Mouse (Mus musculus): ENCODE measurements around the gene Rabggta.

Gene Rabggta

GRCm38 (mm10) chr14:55689433-55689832 is 32.6 kb downstream of the Rabggta start:
- no peak for DNase-seq (ENCODE audit: low spot score in 2 of 2)

DNA sequence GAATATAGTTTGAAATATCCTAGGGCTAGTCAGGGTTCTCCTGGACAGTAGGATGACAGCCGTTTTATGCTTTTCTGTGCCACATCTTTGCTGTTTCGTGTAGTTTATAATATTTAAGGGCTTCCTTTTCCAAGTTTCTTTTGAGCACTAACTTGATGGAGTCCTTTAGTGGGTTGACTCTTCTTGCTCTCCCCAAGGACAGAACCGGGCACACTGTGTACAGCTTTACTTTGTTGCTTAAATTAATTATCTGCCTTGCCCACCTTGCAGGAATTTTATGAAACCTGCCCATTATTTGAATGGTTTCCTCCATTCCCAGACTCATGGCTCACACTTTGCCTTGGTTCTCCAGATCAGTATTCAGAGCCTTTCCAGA is 40.0 kb downstream of the Rabggta start:
- DNase-seq (ENCODE audit: low spot score in 2 of 2) = no peak

GRCm38 (mm10) chr14:55681160-55682117 is 40.6 kb downstream of the Rabggta start, which contains the start of gene Tinf2:
Gene Tinf2, minus strand, starts transcription at chr14:55681820.
- peak; percentile 91 to 92 for DNase-seq (ENCODE audit: low spot score in 2 of 2)

GRCm38 (mm10) chr14:55677615-55678014 is 44.4 kb downstream of the Rabggta start:
- peak; percentile 47 to 48 for DNase-seq (ENCODE audit: low spot score in 2 of 2)

DNA sequence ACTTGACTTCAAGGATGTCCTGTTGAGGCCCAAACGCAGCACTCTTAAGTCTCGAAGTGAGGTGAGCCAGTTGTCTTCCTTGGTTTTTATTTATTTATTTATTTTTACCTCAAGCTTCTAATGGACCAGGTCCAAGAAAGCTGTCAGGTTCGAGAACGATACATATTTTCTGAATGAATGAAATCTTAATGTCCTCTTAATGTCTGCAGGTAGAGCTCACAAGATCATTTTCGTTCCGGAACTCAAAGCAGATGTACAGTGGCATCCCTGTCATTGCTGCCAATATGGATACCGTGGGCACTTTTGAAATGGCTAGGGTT is 49.4 kb downstream of the Rabggta start:
- DNase-seq (ENCODE audit: low spot score in 2 of 2) = no peak

DNA sequence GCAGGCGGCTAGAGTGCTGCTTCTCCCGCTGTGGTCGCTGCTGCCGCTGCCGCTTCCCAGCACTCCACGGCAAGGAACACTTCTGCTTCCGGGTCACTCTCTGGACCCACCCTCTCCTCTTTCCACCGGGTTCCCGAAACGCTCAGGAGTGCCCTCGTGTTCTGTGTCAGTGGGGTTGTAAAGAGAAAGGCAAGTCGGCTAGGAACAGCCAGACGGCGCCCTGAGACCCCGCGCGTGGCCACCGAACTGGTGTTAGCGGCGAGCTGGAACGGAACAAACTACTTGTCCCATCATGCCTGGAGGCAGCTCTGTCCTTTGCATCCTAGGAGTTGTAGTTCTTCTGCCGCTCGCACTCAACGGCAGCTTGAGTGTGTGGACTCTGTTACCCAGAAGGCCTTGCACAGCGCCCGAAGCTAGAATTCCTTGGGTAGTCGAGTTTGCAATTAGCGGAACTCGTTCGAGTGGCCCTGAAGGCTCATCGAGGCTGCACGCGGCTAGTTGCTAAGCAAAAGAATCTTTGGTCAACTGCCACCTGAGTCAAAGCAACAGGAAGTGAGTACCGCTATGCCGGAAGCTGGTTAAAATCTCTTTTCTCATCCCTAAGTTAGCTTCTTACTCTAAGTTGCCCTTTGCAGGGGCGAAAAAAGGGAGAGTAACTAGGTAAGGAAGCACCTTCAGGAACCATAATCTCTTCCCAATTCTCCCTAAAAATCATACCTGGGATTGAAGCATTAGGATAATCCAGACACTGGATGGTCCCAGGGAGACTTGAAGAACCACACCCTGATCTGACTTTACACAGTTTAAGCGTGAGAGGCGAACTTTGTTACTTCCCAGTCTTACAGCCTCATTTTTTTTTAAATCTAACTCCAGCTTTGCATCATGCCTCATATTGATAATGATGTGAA is 50.0 kb downstream of the Rabggta start, which contains the start of the genes Gmpr2 and Nedd8:
Gmpr2 (plus strand) TSS at position 109 of the 908 bp plus-strand sequence.
Nedd8 (minus strand) TSS at position 292 of the 908 bp plus-strand sequence.
- DNase-seq (ENCODE audit: low spot score in 2 of 2) = peak; percentile 95

GRCm38 (mm10) chr14:55671486-55671832 is 50.6 kb downstream of the Rabggta start:
- no peak for DNase-seq (ENCODE audit: low spot score in 2 of 2)
